Mouse (Mus musculus) intestine, embryonic 16.5 days (tissue): ENCODE measurements at regions not wholly inside any gene's neighbourhood (a gene's known extent, or its start where the extent isn't known, plus 50 kb on each side); places are given as distances from the start of the nearest gene placed in this dataset.
A peak's percentile ranks its signal among the peaks of the same experiment; 100 is the strongest.

Source experiments
- ATAC-seq: fragments of 200-750 bp; cut with Nextera tagmentation; 2 replicates; pipeline ENCODE4 v1.8.0; 2017; ENCODE audit warnings: moderate TSS enrichment, moderate library complexity
- H3K27ac ChIP-seq: fragments of 300-500 bp; sonication (generic); 2 replicates; pipeline ENCODE4 v1.5.1; 2014; ENCODE audit warnings: mild to moderate bottlenecking, low read length
- H3K27me3 ChIP-seq: fragments of 300-500 bp; sonication (generic); replicated peaks from 2 replicates; pipeline ENCODE4 v1.6.1; 2014; ENCODE audit warnings: low read length, control low read depth, mixed read lengths; ENCODE audit not compliant: control insufficient read depth, insufficient read depth
- H3K36me3 ChIP-seq: fragments of 300-500 bp; sonication (generic); 2 replicates; pipeline ENCODE4 v1.6.1; 2014; ENCODE audit warnings: low read length, control low read depth; ENCODE audit not compliant: control insufficient read depth, insufficient read depth
- H3K4me1 ChIP-seq: fragments of 300-500 bp; sonication (generic); 2 replicates; pipeline ENCODE4 v1.6.1; 2014; ENCODE audit warnings: low read length, control low read depth, mixed read lengths; ENCODE audit not compliant: control insufficient read depth, insufficient read depth
- H3K4me2 ChIP-seq: fragments of 300-500 bp; sonication (generic); 2 replicates; pipeline ENCODE4 v1.6.1; 2014; ENCODE audit warnings: low read depth, low read length, control low read depth
- H3K4me3 ChIP-seq: fragments of 300-500 bp; sonication (generic); 2 replicates; pipeline ENCODE4 v1.5.1; 2014; ENCODE audit warnings: mild to moderate bottlenecking, low read length
- H3K9ac ChIP-seq: fragments of 300-500 bp; sonication (generic); 2 replicates; pipeline ENCODE4 v1.6.1; 2014; ENCODE audit warnings: low read depth, low read length
- H3K9me3 ChIP-seq: fragments of 300-500 bp; sonication (generic); 2 replicates; pipeline ENCODE4 v1.6.1; 2016; ENCODE audit warnings: low read length, control low read depth; ENCODE audit not compliant: control insufficient read depth
- WGBS: fragments of 180-500 bp; shearing (Covaris S2); extraction: QIAGEN DNeasy Blood & Tissue Kit; methylation state at CpG from one replicate; pipeline ENCODE4 v1.1.7; 2014; 5-methylcytosine and 5-hydroxymethylcytosine counted together

- WGBS = 67% methylated on average over 11 of the region's 11 CpGs
- no peak overlapping the region for H3K9ac ChIP-seq
- no peak overlapping the region for H3K27ac ChIP-seq
- no peak overlapping the region for H3K4me2 ChIP-seq
- H3K4me1 ChIP-seq = peaks cover 13% of the 10 kb centered on the region; the same call in 1 of the 2 replicates
- no peaks in the 10 kb centered on the region for H3K9me3 ChIP-seq
- no peaks in the 10 kb centered on the region for H3K36me3 ChIP-seq
- no peaks in the 10 kb centered on the region for H3K27me3 ChIP-seq
- H3K4me3 ChIP-seq = no peak overlapping the region
- peak; percentile 67 for ATAC-seq
These were observed 237.4 kb downstream of the Cxcl12 start for GRCm38 (mm10) chr6:117405589-117406311.

- Histone ChIP-seq H3K4me1 (peaks cover 13% of the 10 kb centered on the region; the same call in 1 of the 2 replicates), H3K9me3 (no peaks in the 10 kb centered on the region), H3K36me3 (no peaks in the 10 kb centered on the region), H3K27ac (no peak overlapping the region), H3K9ac (no peak overlapping the region), H3K4me2 (no peak overlapping the region), H3K27me3 (no peaks in the 10 kb centered on the region), H3K4me3 (no peak overlapping the region)
- WGBS = 89% methylated on average over 4 of the region's 4 CpGs
- peak; percentile 24; the same call in 1 of the 2 replicates for ATAC-seq
These were observed 237.9 kb downstream of the Cxcl12 start for GRCm38 (mm10) chr6:117406312-117406595.

- H3K27me3 ChIP-seq = no peaks in the 10 kb centered on the region
- 45% methylated on average over 9 of the region's 9 CpGs for WGBS
These were observed 238.4 kb downstream of the Cxcl12 start for GRCm38 (mm10) chr6:117406757-117407156.

GRCm38 (mm10) chr6:117407206-117407858 is 239.0 kb downstream of the Cxcl12 start:
- Histone ChIP-seq H3K4me3 (no peak overlapping the region), H3K4me1 (peaks cover 13% of the 10 kb centered on the region; the same call in 1 of the 2 replicates), H3K9ac (no peak overlapping the region), H3K27me3 (no peaks in the 10 kb centered on the region), H3K9me3 (no peaks in the 10 kb centered on the region), H3K4me2 (no peak overlapping the region), H3K36me3 (no peaks in the 10 kb centered on the region), H3K27ac (no peak overlapping the region)
- 31% methylated on average over 15 of the region's 15 CpGs for WGBS
- no peak for ATAC-seq

More at GRCm38 (mm10) chr6:117406757-117407156, 238.4 kb downstream of the Cxcl12 start:
- Histone ChIP-seq H3K4me3 (no peak overlapping the region), H3K4me2 (no peak overlapping the region), H3K9me3 (no peaks in the 10 kb centered on the region), H3K9ac (no peak overlapping the region), H3K27ac (no peak overlapping the region), H3K36me3 (no peaks in the 10 kb centered on the region), H3K4me1 (peaks cover 13% of the 10 kb centered on the region; the same call in 1 of the 2 replicates)
- ATAC-seq = peak; percentile 39; the same call in 1 of the 2 replicates

GRCm38 (mm10) chr6:117407953-117408352 is 239.6 kb downstream of the Cxcl12 start:
- H3K27me3 ChIP-seq = no peaks in the 10 kb centered on the region
- no peak overlapping the region for H3K4me3 ChIP-seq
- ATAC-seq = no peak
- no peak overlapping the region for H3K27ac ChIP-seq
- no peak overlapping the region for H3K4me2 ChIP-seq
- no peaks in the 10 kb centered on the region for H3K9me3 ChIP-seq
- H3K4me1 ChIP-seq = peaks cover 13% of the 10 kb centered on the region; the same call in 1 of the 2 replicates
- 62% methylated on average over 5 of the region's 5 CpGs for WGBS
- no peaks in the 10 kb centered on the region for H3K36me3 ChIP-seq
- H3K9ac ChIP-seq = no peak overlapping the region

GRCm38 (mm10) chr6:117408971-117409783 is 240.8 kb downstream of the Cxcl12 start:
- no peak for ATAC-seq
- H3K4me1 ChIP-seq = peaks cover 13% of the 10 kb centered on the region; the same call in 1 of the 2 replicates
- H3K36me3 ChIP-seq = no peaks in the 10 kb centered on the region
- no peak overlapping the region for H3K4me3 ChIP-seq
- H3K27ac ChIP-seq = no peak overlapping the region
- 65% methylated on average over 11 of the region's 11 CpGs for WGBS
- H3K9ac ChIP-seq = no peak overlapping the region
- H3K27me3 ChIP-seq = no peaks in the 10 kb centered on the region
- H3K9me3 ChIP-seq = no peaks in the 10 kb centered on the region
- no peak overlapping the region for H3K4me2 ChIP-seq

- Histone ChIP-seq H3K4me3 (no peak overlapping the region), H3K4me2 (no peak overlapping the region), H3K36me3 (no peaks in the 10 kb centered on the region), H3K27ac (no peak overlapping the region), H3K9me3 (no peaks in the 10 kb centered on the region), H3K9ac (no peak overlapping the region), H3K4me1 (no peaks in the 10 kb centered on the region), H3K27me3 (no peaks in the 10 kb centered on the region)
- WGBS = 71% methylated on average over 5 of the region's 5 CpGs
- ATAC-seq = no peak
These were observed 246.6 kb downstream of the Cxcl12 start for GRCm38 (mm10) chr6:117414926-117415325.

GRCm38 (mm10) chr6:117415901-117416300 is 247.6 kb downstream of the Cxcl12 start:
- Histone ChIP-seq H3K4me3 (no peak overlapping the region), H3K4me2 (no peak overlapping the region; the same call in 1 of the 2 replicates), H3K27ac (no peak overlapping the region), H3K27me3 (no peaks in the 10 kb centered on the region), H3K4me1 (no peaks in the 10 kb centered on the region), H3K36me3 (no peaks in the 10 kb centered on the region), H3K9me3 (no peaks in the 10 kb centered on the region), H3K9ac (no peak overlapping the region)
- WGBS = 84% methylated on average over 6 of the region's 6 CpGs
- no peak for ATAC-seq

- no peak for ATAC-seq
- no peaks in the 10 kb centered on the region for H3K27me3 ChIP-seq
- 71% methylated on average over 5 of the region's 5 CpGs for WGBS
- H3K9ac ChIP-seq = no peak overlapping the region
- no peak overlapping the region for H3K4me2 ChIP-seq
- H3K9me3 ChIP-seq = no peaks in the 10 kb centered on the region
- H3K27ac ChIP-seq = no peak overlapping the region
- no peaks in the 10 kb centered on the region for H3K36me3 ChIP-seq
- H3K4me1 ChIP-seq = no peaks in the 10 kb centered on the region
- no peak overlapping the region for H3K4me3 ChIP-seq
These were observed 248.1 kb downstream of the Cxcl12 start for GRCm38 (mm10) chr6:117416461-117416860.
